Comparison of ENCODE assay signal across 8 mouse cellular contexts in the genomic region with DNA sequence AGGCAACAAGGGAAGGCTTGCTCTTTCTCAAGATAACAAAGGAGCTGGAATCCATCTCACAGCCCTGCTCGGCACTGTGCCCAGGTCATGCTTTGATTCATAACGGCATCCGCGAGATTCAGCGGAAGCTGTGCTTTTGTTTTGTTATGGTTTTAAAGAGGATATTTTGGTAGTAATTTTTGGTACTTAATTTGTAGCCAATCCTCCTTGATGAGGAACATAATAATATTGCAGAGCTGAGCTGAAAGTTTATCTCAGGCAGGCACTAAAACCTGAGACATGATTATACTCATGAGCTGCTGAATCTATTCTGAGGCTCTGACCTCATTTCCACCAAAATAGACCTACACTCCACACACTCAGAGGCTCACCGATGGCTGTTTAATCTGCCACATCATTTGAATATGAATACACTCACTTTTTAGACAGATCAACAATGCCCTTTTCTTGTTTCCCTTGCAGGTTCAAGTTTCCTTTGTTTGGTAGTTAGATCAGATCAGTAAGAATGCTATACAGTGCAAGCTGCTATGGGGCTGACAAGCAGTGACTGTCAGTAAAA.
A peak's percentile ranks its signal among the peaks of the same experiment; 100 is the strongest.
DNase-seq lines count a peak whose midpoint lies in the region; ATAC-seq and TF ChIP-seq lines count a peak whose summit lies in the region.

No protein-coding gene starts in this region.

- intact Hi-C loops in heart, adult 2 months (cut with DNase I) = loop anchor here (5.0 kb wide), 2 partner anchors 40 to 240 kb away; no protein-coding TSS in a partner anchor

- H3K4me1 ChIP-seq in heart, adult 2 months (ENCODE audit: control insufficient read depth, insufficient read depth, low read length) = peaks cover 6% of the 10 kb centered on the region
- H3K4me1 ChIP-seq in midbrain, embryonic 15.5 days = peaks cover 13% of the 10 kb centered on the region

- peak overlapping the region; percentile 87 for H3K27ac ChIP-seq in heart, adult 2 months
- H3K27ac ChIP-seq in midbrain, embryonic 15.5 days = peak overlapping the region; percentile 72

- H3K79me2 ChIP-seq in heart, adult 2 months (replicated peaks; ENCODE audit: control insufficient read depth, insufficient read depth, low read length) = no peaks in the 10 kb centered on the region

- TF ChIP-seq CTCF in heart, adult 2 months (IDR thresholded peaks at IDR 0.05) = no peak

- H3K4me3 ChIP-seq in heart, adult 2 months = peak overlapping the region; percentile 19; the same call in 1 of the 2 replicates
- 0 out of 2 replicates have a peak overlapping the region, but pooled peaks have one; percentile 2 for H3K4me3 ChIP-seq in midbrain, embryonic 15.5 days

- no peak overlapping the region; the same call in 1 of the 2 replicates for H3K9ac ChIP-seq in heart, adult 2 months (ENCODE audit: low read depth, low read length)
- peak overlapping the region; percentile 25 for H3K9ac ChIP-seq in midbrain, embryonic 15.5 days

- 6% methylated on average over 6 of the region's 6 CpGs for WGBS in heart, adult 2 months
- 4% methylated on average over 6 of the region's 6 CpGs for WGBS in midbrain, embryonic 15.5 days

- peak overlapping the region; percentile 28; the same call in 1 of the 2 replicates for H3K4me2 ChIP-seq in midbrain, embryonic 15.5 days

- DNase-seq in testis, postnatal 10 days (ENCODE audit: low spot score) = peak; percentile 54
- no peak for DNase-seq in testis, postnatal 14 days (ENCODE audit: low spot score)
- peak; percentile 37 to 67 for DNase-seq in cerebellum, postnatal 4 days (ENCODE audit: low spot score in 2 of 2)
- DNase-seq in heart, adult 2 months = peak; percentile 80 to 81
- DNase-seq in kidney, adult 8-10 months = peak; percentile 43 to 63
- no peak for DNase-seq in adipocyte (ENCODE audit: low spot score)
- DNase-seq in layer of hippocampus, postnatal 25 days (ENCODE audit: extremely low spot score in 1 of 2, low spot score in 1 of 2) = no peak

- peaks cover 3% of the 10 kb centered on the region; the same call in 1 of the 2 replicates for H3K36me3 ChIP-seq in heart, adult 2 months (ENCODE audit: control insufficient read depth, insufficient read depth, low read length)
- no peaks in the 10 kb centered on the region for H3K36me3 ChIP-seq in midbrain, embryonic 15.5 days (replicated peaks)

- ATAC-seq in midbrain, embryonic 15.5 days (replicated peaks) = peak; percentile 91

- H3K9me3 ChIP-seq in midbrain, embryonic 15.5 days = no peaks in the 10 kb centered on the region

- no peak for TF ChIP-seq POLR2A in heart, adult 2 months (IDR thresholded peaks at IDR 0.05; ENCODE audit: insufficient read depth, low read depth, low read length)

- peak; percentile 65; the same call in 1 of the 2 replicates for TF ChIP-seq EP300 in heart, adult 2 months (IDR thresholded peaks at IDR 0.05; ENCODE audit: insufficient read depth, low read depth, low read length)

- H3K27me3 ChIP-seq in heart, adult 2 months (ENCODE audit: control insufficient read depth, insufficient read depth, low read length) = no peaks in the 10 kb centered on the region
- H3K27me3 ChIP-seq in midbrain, embryonic 15.5 days (replicated peaks) = no peaks in the 10 kb centered on the region

Comparison
In these comparisons a context has a peak if more than half of its experiments do, and no peak if none do; other contexts are left out.
1. DNase-seq: peak in testis, postnatal 10 days (single experiment), cerebellum, postnatal 4 days (2 of 2), heart, adult 2 months (2 of 2) and kidney, adult 8-10 months (2 of 2); none in testis, postnatal 14 days (single experiment), adipocyte (single experiment) and layer of hippocampus, postnatal 25 days (0 of 2).